Mouse (Mus musculus) bone marrow, adult 2 months (tissue): ENCODE measurements around the gene S100a5. TPM values are rescaled to one million over a fixed set of nuclear protein-coding genes. Genes with fewer than 3 reads are reported as not detected.

Experiments
- H3K27ac ChIP-seq: fragments of 200-500 bp; 2 replicates; pipeline ENCODE4 v1.5.1; 2012; ENCODE audit warnings: low read depth, mild to moderate bottlenecking, control low read depth, inconsistent platforms, low read length; ENCODE audit not compliant: control insufficient read depth, poor library complexity, insufficient read depth
- H3K4me1 ChIP-seq: fragments of 200-500 bp; 2 replicates; pipeline ENCODE4 v1.6.1; 2011; ENCODE audit warnings: low read length; ENCODE audit not compliant: control insufficient read depth, insufficient read depth
- H3K4me3 ChIP-seq: fragments of 200-500 bp; replicated peaks from 2 replicates; pipeline ENCODE3; 2011; ENCODE audit warnings: mild to moderate bottlenecking, low read depth, low read length, control low read depth; ENCODE audit not compliant: control insufficient read depth
- CTCF ChIP-seq: fragments of 200-500 bp; IDR thresholded peaks from 2 replicates; pipeline ENCODE4 v1.5.1; 2011; ENCODE audit warnings: low read length, control low read depth; ENCODE audit not compliant: control insufficient read depth, insufficient read depth
- POLR2A ChIP-seq: fragments of 200-500 bp; IDR thresholded peaks from 2 replicates; pipeline ENCODE4 v1.6.1; 2011; ENCODE audit warnings: low read depth, mild to moderate bottlenecking, control low read depth, low read length, borderline replicate concordance; ENCODE audit not compliant: control insufficient read depth
- polyA plus RNA-seq: library from polyadenylated mRNA; stranded (reverse); fragments of >200 nt; gene quantifications from 2 replicates; pipeline ENCODE4 v1.2.4, GENCODE M21; 2011; ENCODE audit warnings: low replicate concordance; ENCODE audit not compliant: missing spikeins, insufficient read depth, insufficient read length

S100a5 gene
- polyA plus RNA-seq, 1 experiment, result not detected

- H3K4me1 ChIP-seq, result peaks cover 2% of the 10 kb centered on the region; the same call in 1 of the 2 replicates
- peak overlapping the region; percentile 52 for H3K4me3 ChIP-seq
- peak overlapping the region; percentile 84 for H3K27ac ChIP-seq
- TF ChIP-seq CTCF (no peak), POLR2A (0 out of 2 replicates have a peak, but pooled peaks have one; percentile 12)
Observed at GRCm38 (mm10) chr3:90659364-90660044, 51.2 kb downstream of the S100a5 start.

Other genes starting within 250 kb of the S100a5 start
- 4.4 and 5.6 TPM in 2 replicates for gene Slc27a3, start 218.6 kb upstream of the S100a5 start, polyA plus RNA-seq
- gene Ints3, start 174.9 kb upstream of the S100a5 start, polyA plus RNA-seq, result 7.1 and 21.2 TPM in 2 replicates
- gene Npr1, start 142.7 kb upstream of the S100a5 start, polyA plus RNA-seq, result 6.4 and 10.6 TPM in 2 replicates
- gene Ilf2, start 132.4 kb upstream of the S100a5 start, polyA plus RNA-seq, result 85.2 and 110 TPM in 2 replicates
- 14.8 and 22.4 TPM in 2 replicates for gene Snapin, start 117.5 kb upstream of the S100a5 start, polyA plus RNA-seq
- 74.1 and 92.0 TPM in 2 replicates for gene Chtop, start 99.0 kb upstream of the S100a5 start, polyA plus RNA-seq
- 33.5 and 34.4 TPM in 2 replicates for gene S100a1, start 94.1 kb upstream of the S100a5 start, polyA plus RNA-seq
- 60.0 and 93.3 TPM in 2 replicates for gene S100a13, start 94.1 kb upstream of the S100a5 start, polyA plus RNA-seq
- not detected in 2 replicates for gene S100a14, start 81.7 kb upstream of the S100a5 start, polyA plus RNA-seq
- gene S100a16, start 71.3 kb upstream of the S100a5 start, polyA plus RNA-seq, result 10.9 and 17.1 TPM in 2 replicates
- gene S100a3, start 47.9 kb upstream of the S100a5 start, polyA plus RNA-seq, result not detected in 2 replicates
- gene S100a2, start 18.3 kb upstream of the S100a5 start, polyA plus RNA-seq, result not detected in 2 replicates
- gene Gm42674, start 6.6 kb upstream of the S100a5 start, polyA plus RNA-seq, result not detected in 2 replicates
- 71.4 and 238 TPM in 2 replicates for gene S100a4, start 4.8 kb upstream of the S100a5 start, polyA plus RNA-seq
- gene S100a6, start 4.4 kb downstream of the S100a5 start, polyA plus RNA-seq, result 391 and 969 TPM in 2 replicates
- 1.0 TPM in 1 of 2 replicates, not detected in the other for gene S100a7a, start 45.5 kb downstream of the S100a5 start, polyA plus RNA-seq
- gene S100a8, start 60.5 kb downstream of the S100a5 start, polyA plus RNA-seq, result 4,508 and 18,334 TPM in 2 replicates
- gene S100a9, start 87.2 kb downstream of the S100a5 start, polyA plus RNA-seq, result 8,678 and 25,400 TPM in 2 replicates
- gene Pglyrp4, start 118.4 kb downstream of the S100a5 start, polyA plus RNA-seq, result not detected in 2 replicates
- gene Gm5849, start 169.4 kb downstream of the S100a5 start, polyA plus RNA-seq, result not detected in 2 replicates